Mouse (Mus musculus) G1E-ER4 (cell line): ENCODE results near the gene Slc39a3. TPM values are rescaled to one million over a fixed set of nuclear protein-coding genes. Genes with fewer than 3 reads are reported as not detected.

Experiments used
- GATA1 ChIP-seq: IDR thresholded peaks from one replicate; pipeline ENCODE4 v1.8.0; 2012; ENCODE audit warnings: low read length, inconsistent platforms
- polyA plus RNA-seq: library from polyadenylated mRNA; stranded (reverse); fragments of >175 nt; gene quantifications from 2 replicates; pipeline ENCODE4 v1.2.3, GENCODE M21; 2012

Slc39a3 gene
- polyA plus RNA-seq, 1 experiment, result 11.6 TPM

DNA sequence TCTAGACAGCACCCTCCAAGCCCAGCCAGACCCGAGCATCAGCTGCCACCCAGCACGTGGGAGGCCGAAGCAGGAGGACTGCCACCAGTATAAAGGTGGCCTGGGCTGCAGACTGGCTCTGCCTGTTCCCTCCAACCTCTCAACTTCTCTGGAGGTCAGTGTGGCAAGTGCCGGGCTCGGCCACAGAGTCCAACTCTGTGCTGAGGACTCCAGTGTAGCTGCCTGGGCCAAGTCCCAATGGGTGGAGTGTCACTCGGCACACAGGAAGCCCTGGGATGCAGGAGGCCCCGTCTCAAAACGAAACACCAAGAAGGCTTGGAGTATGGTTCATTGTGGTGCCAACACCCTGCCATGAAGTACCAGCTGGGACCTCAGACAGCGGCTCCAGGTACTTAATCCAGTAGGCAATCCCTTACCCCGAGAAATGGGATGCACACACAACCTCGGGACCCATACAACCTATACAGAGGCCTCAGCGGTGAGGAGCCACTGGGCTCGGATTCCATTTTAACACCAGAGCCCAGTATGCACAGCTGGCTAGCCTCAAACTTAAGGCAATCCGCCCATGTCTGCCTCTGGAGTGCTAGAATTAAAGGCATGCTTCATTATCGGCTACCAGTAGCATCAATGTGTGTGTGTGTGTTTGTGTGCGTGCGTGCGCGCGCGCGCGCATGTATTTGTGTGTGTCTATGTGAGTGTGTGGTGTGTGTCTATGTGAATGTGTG is 20.3 kb upstream of the Slc39a3 start:
- no peak for TF ChIP-seq GATA1

GRCm38 (mm10) chr10:81055169-81055568 is 17.9 kb upstream of the Slc39a3 start:
- TF ChIP-seq GATA1, result no peak

DNA sequence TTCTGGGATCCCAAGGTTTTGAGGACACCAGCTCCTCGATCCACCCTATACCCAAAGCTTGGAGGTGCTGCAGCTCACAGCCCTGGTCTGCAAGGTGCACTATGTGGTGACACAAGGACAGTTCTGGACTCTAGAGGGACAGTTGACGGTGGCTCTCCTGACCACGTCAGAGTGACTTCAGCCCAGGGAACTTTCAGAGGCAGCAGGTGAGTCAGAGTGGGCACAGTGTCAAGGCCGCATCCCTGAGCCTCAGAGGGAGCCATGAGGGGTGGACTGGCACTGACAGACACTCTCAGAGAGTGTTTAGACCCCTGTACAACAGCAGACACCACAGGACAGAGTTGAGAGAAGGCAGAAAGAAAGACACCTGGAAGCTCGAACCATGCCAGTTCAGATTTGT is 15.4 kb upstream of the Slc39a3 start:
- TF ChIP-seq GATA1, result no peak

GRCm38 (mm10) chr10:81051133-81051532 is 13.9 kb upstream of the Slc39a3 start:
- TF ChIP-seq GATA1, result no peak

DNA sequence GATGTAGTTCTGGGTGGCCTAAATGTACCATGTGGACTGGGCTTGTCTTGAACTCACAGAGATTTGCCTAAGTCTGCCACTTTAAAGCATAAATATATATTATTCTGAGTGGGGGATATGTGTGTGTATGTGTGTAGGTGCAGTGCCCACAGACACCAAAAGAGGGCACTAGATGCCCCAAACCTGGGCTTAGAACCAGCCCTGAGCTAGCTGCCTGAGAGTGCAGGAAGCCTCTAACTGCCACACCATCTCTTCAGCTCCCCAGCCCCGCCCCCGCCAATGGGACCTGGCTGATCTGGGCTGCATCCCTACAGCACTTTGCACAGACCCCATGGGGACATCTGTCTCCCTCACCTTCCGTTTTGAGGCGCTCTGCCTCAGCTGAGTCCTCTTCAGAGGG is 13.4 kb upstream of the Slc39a3 start:
- no peak for TF ChIP-seq GATA1

GRCm38 (mm10) chr10:81041458-81042175 is 4.4 kb upstream of the Slc39a3 start:
- no peak for TF ChIP-seq GATA1

DNA sequence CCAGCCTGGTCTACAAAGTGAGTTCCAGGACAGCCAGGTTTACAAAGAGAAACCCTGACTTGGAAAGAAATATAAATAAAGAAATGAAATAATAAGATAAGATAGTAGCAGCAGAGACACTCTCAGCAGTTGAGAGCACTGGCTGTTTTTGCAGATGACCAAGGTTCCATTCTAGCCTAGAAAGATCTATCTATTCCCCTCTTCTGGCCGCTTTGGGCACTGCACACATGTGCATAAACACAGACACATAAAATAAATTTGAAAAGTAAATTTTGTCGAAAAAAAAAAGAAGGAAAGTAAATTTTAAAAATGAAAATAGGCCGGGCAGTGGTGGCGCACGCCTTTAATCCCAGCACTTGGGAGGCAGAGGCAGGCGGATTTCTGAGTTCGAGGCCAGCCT is 975 bp downstream of the Slc39a3 start:
- no peak for TF ChIP-seq GATA1

DNA sequence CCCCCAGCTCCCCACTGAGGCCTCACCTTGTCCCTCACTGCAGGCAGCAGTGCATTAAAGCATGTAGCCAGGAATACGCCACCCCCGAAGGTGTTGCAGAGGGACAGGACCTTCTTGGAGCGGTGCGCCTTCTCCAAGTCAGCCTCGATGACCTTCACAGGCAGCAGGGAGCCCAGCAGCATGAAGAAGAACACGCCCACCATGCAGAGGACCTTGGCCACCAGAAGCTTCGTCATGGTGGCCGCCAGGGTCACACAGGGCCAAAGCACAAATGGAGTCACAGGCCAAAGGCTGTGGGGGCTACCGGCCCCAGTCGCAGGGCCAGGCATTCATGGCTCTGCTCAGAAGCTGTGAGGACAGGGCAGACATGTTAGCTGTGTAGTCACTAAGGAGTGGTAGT is 3.6 kb downstream of the Slc39a3 start:
- no peak for TF ChIP-seq GATA1

GRCm38 (mm10) chr10:81029031-81029430 is 8.2 kb downstream of the Slc39a3 start:
- TF ChIP-seq GATA1, result no peak

DNA sequence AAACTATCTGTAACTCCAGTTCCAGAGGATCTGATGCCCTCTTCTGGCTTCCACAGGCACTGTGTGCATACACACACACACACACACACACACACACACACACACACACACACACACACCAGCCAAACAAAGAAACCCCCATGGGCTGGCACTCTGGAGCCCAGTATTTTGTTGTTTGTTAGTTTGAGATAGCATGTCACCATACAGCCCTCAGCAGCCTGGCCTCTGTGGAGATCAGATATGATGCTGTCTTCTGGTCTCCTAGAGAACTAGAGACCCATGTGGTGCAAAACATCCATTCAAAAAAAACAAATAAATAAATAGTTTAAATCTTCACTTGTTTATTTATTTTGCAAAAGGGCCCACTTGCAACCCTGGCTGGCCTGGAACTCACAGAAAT is 9.0 kb downstream of the Slc39a3 start:
- no peak for TF ChIP-seq GATA1

- TF ChIP-seq GATA1, result no peak
Observed at GRCm38 (mm10) chr10:81027331-81027730, 9.9 kb downstream of the Slc39a3 start.

DNA sequence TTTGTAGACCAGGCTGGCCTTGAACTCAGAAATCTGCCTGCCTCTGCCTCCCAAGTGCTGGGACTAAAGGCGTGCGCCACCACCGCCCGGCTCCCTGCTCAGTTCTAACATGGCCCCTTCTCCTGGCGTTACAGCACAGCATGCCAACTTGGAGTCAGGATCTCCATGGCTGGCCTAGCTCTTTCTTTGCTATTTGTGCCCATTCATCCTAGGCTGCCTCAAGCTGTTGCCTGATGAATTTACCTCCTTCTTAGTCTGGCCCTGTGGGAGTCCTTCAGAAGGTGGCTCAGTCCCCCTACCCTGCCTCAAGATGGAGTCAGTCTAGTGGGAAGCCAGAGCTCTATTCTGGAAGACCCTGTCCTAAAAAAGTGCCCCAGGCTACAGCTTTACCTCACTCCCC is 10.4 kb downstream of the Slc39a3 start:
- TF ChIP-seq GATA1, result no peak

GRCm38 (mm10) chr10:81025639-81026275 is 11.5 kb downstream of the Slc39a3 start, which contains the start of gene Diras1:
Diras1 (minus strand) TSS chr10:81025662.
- no peak for TF ChIP-seq GATA1

DNA sequence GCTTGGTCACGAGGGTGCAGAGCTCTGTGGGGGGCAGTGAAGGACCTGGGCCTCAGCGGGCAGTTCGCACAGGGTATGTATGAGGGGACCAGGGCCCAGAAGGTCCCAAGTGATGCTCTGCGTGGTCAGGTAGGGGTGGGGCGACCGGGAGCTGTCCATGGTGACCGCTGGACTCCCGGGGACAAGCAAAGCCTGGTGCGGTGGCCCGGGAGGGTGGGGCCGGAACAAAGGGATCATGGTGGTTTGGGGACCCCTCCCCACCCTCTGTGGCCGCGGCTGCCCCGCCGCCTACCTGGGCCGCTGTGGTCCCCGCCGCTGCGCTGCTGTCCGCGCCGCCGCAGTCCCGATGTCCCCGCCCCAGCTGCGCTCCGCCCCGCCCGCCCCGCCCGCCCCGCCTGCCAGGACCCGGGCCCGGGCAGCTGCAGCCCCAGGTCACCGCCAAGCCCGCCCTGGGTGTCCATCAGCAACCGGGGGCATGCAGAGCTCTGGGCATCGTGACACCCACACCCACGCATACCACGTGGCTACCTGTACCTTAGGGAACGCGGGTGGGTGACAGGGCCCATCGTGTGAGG is 12.1 kb downstream of the Slc39a3 start:
- no peak for TF ChIP-seq GATA1

DNA sequence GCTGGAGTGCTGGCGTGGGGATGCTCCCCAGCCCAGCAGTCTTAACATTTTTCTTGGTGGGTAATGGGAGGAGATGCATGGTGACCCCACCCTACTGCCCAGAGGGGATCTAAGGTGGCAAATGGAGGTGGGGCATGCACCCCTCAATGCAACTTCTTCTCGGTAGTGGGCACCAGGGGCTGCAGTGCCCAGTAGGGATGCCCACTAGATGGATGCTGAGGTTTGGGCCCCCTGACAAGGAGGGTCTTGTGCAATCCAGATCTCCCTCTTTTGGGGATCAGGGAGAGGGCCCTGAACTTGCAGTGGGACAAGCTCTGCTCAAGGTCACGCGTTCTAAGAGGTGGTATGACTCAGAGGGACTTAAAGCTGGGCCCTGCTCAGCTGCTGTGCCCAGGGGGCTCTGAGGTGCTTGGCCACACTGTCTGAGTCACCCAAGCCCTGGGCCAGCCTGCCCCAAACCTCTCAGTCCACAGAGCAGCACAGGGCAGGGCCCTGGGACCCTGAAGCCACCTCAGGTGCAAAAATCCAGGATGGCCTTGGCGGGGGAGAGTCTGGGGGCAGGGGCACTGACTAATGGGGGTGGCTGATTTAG is 12.8 kb downstream of the Slc39a3 start:
- TF ChIP-seq GATA1, result no peak

GRCm38 (mm10) chr10:81022744-81023143 is 14.5 kb downstream of the Slc39a3 start:
- no peak for TF ChIP-seq GATA1
